Mouse (Mus musculus): ENCODE results near the gene Mdfi.

GRCm38 (mm10) chr17:47833029-47833627 is 1.4 kb downstream of the Mdfi start:
- no peak for TF ChIP-seq POLR2A (IDR thresholded peaks at IDR 0.05; ENCODE audit: extremely low read depth, insufficient read depth, low read length)
- no peak for TF ChIP-seq CTCF (IDR thresholded peaks at IDR 0.05; ENCODE audit: low read depth, low read length)
